Mouse (Mus musculus): ENCODE measurements at regions not wholly inside any gene's neighbourhood (a gene's known extent, or its start where the extent isn't known, plus 50 kb on each side); places are given as distances from the start of the nearest gene placed in this dataset.

DNA sequence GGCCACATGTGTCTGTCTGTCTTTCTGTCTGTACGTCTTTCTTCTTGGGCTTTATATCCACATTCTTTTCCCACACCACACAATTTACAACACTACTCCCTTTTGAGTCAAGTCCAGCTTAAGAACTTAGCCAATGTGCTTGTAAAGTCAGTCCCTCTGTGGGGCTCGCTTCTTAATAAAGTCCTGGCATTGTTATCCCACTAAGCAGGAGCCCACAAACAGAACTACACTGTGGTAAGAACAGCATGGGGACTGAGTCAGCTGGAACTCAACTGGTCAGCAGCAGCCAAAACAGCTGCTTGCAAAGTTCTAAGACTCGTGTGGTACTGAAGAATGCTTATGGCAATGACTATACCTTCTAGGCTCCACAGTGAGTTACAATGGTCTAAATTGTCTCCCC lies 193.5 kb upstream of the Cxcl12 start:
- Histone ChIP-seq H3K4me1 (ENCODE audit: control insufficient read depth, insufficient read depth, low read length) (no peaks in the 10 kb centered on the region), H3K27me3 (ENCODE audit: control insufficient read depth, insufficient read depth, low read length) (no peaks in the 10 kb centered on the region), H3K9ac (ENCODE audit: low read depth, low read length) (no peak overlapping the region), H3K4me3 (no peak overlapping the region), H3K27ac (no peak overlapping the region), H3K79me2 (replicated peaks; ENCODE audit: control insufficient read depth, insufficient read depth, low read length) (no peaks in the 10 kb centered on the region), H3K36me3 (ENCODE audit: control insufficient read depth, insufficient read depth, low read length) (no peaks in the 10 kb centered on the region)
- intact Hi-C loops (cut with DNase I): no loop called here
- no peak for TF ChIP-seq EP300 (IDR thresholded peaks at IDR 0.05; ENCODE audit: insufficient read depth, low read depth, low read length)
- no peak for TF ChIP-seq POLR2A (IDR thresholded peaks at IDR 0.05; ENCODE audit: insufficient read depth, low read depth, low read length)
- TF ChIP-seq CTCF (IDR thresholded peaks at IDR 0.05): no peak
- DNase-seq: no peak
- WGBS: 75% methylated on average over 3 of the region's 3 CpGs

DNA sequence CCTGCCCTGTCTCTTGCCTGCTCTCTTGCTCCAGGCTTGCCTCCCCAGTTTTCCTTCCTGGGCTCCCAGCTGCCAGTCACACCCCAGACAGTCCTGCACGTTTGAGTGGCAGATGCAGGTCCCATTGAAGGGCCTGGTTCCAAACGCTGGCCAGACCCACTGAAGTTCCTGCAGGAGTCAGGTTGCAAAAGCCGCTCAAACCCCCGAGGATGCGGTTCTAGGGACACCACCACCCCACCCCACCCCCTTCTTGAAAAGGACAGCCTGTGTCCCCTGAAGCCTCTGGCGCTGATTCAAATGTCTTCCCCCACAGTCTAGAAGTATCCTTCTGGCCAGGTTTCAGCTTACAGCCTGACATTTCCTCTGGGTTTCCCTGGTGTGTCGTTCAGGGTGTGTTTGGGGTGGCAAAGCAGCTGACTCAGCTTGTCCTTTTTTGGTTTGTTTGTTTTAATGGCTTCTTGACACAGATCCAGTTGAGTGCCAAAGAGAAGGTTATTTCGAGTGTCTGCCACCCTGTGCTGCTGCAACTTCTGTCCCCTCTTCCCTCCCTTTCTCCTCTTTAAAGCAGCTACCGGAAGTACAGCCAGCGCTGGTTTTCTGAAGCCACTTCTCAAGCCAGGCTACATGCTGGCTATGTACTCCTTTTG lies 187.9 kb upstream of the Cxcl12 start:
- intact Hi-C loops (cut with DNase I): no loop called here
- TF ChIP-seq EP300 (IDR thresholded peaks at IDR 0.05; ENCODE audit: insufficient read depth, low read depth, low read length) (no peak), POLR2A (IDR thresholded peaks at IDR 0.05; ENCODE audit: insufficient read depth, low read depth, low read length) (no peak), CTCF (IDR thresholded peaks at IDR 0.05) (no peak)
- no peaks in the 10 kb centered on the region for H3K79me2 ChIP-seq (replicated peaks; ENCODE audit: control insufficient read depth, insufficient read depth, low read length)
- no peak overlapping the region; the same call in 1 of the 2 replicates for H3K27ac ChIP-seq
- H3K4me1 ChIP-seq (ENCODE audit: control insufficient read depth, insufficient read depth, low read length): peaks cover 2% of the 10 kb centered on the region; the same call in 1 of the 2 replicates
- WGBS: 7% methylated on average over 10 of the region's 10 CpGs
- H3K27me3 ChIP-seq (ENCODE audit: control insufficient read depth, insufficient read depth, low read length): no peaks in the 10 kb centered on the region
- no peak overlapping the region for H3K4me3 ChIP-seq
- H3K9ac ChIP-seq (ENCODE audit: low read depth, low read length): peak overlapping the region; percentile 11
- H3K36me3 ChIP-seq (ENCODE audit: control insufficient read depth, insufficient read depth, low read length): no peaks in the 10 kb centered on the region
- DNase-seq: peak; percentile 20 to 31

DNA sequence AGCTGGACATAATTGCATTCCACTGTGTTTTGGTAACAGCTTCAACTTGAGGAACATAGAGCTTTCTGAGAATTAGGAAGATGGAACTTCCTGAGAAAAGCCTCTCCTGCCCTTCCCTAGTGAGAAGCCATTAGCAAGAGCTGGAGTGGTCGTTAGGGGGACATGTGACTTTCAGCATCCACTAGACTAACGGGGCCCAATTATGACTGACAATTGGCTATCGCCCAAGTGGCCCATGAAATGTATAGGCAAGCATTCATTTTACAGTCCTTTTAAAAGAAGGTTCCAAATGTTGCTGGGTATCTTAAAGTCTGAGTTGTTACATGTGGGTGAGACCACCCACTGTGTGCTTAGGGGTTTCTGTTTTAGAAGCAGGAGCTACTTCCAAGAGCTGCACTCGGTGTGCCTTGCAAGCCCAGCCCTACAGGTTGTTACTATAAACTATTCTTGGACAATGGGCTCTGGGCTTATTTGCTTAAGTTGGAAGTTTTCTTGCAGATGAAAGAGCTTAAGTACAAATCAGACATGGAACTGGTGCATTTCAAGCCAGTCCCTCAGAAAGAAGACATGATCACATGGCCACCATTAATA lies 183.1 kb upstream of the Cxcl12 start:
- Histone ChIP-seq H3K36me3 (ENCODE audit: control insufficient read depth, insufficient read depth, low read length) (no peaks in the 10 kb centered on the region), H3K9ac (ENCODE audit: low read depth, low read length) (no peak overlapping the region), H3K4me1 (ENCODE audit: control insufficient read depth, insufficient read depth, low read length) (peaks cover 2% of the 10 kb centered on the region; the same call in 1 of the 2 replicates), H3K79me2 (replicated peaks; ENCODE audit: control insufficient read depth, insufficient read depth, low read length) (no peaks in the 10 kb centered on the region), H3K27me3 (ENCODE audit: control insufficient read depth, insufficient read depth, low read length) (no peaks in the 10 kb centered on the region), H3K4me3 (no peak overlapping the region), H3K27ac (no peak overlapping the region)
- 68% methylated on average over 4 of the region's 4 CpGs for whole genome bisulfite sequencing
- no peak for TF ChIP-seq EP300 (IDR thresholded peaks at IDR 0.05; ENCODE audit: insufficient read depth, low read depth, low read length)
- TF ChIP-seq CTCF (IDR thresholded peaks at IDR 0.05): no peak
- TF ChIP-seq POLR2A (IDR thresholded peaks at IDR 0.05; ENCODE audit: insufficient read depth, low read depth, low read length): no peak
- DNase-seq: no peak
- intact Hi-C loops (cut with DNase I): no loop called here

DNA sequence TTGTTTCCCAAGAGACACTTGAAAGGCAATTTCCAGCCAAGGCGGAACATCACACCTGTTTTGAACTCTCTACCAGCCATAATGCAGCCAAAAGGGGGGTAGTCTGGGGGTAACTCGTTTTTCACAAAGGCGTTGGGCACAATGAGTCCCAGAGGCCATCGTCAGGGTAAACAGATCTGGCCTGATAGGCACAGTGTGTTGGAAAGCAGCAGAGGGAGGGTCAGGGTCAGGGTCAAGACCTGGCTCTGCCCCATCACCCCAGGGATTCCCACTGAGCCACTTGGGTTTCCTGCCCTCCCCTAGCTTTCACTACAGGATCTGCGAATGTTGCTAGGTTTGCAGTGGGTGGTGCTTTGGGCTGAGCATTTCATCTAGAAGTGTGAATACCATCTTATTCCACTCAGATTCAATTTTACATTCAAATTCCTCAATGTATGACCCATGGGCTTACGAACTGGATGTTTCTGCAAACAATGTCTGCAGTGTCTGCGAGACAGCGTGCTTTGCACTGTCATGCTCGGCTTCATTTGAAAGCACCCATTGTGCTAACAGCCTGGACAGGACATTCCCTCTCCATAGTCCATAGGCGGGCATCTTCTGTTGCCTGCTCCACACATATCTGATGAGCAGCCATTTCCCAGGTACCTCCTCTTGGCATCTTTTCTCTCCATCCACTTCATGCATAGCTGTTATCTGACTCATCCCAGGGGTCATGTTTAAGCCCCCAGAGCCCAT lies 181.9 kb upstream of the Cxcl12 start:
- Histone ChIP-seq H3K9ac (ENCODE audit: low read depth, low read length) (no peak overlapping the region), H3K79me2 (replicated peaks; ENCODE audit: control insufficient read depth, insufficient read depth, low read length) (no peaks in the 10 kb centered on the region), H3K4me3 (no peak overlapping the region), H3K27me3 (ENCODE audit: control insufficient read depth, insufficient read depth, low read length) (no peaks in the 10 kb centered on the region), H3K27ac (no peak overlapping the region), H3K4me1 (ENCODE audit: control insufficient read depth, insufficient read depth, low read length) (no peaks in the 10 kb centered on the region), H3K36me3 (ENCODE audit: control insufficient read depth, insufficient read depth, low read length) (no peaks in the 10 kb centered on the region)
- TF ChIP-seq POLR2A (IDR thresholded peaks at IDR 0.05; ENCODE audit: insufficient read depth, low read depth, low read length): no peak
- TF ChIP-seq CTCF (IDR thresholded peaks at IDR 0.05): no peak
- DNase-seq: no peak
- whole genome bisulfite sequencing: 65% methylated on average over 10 of the region's 10 CpGs
- intact Hi-C loops (cut with DNase I): no loop called here

DNA sequence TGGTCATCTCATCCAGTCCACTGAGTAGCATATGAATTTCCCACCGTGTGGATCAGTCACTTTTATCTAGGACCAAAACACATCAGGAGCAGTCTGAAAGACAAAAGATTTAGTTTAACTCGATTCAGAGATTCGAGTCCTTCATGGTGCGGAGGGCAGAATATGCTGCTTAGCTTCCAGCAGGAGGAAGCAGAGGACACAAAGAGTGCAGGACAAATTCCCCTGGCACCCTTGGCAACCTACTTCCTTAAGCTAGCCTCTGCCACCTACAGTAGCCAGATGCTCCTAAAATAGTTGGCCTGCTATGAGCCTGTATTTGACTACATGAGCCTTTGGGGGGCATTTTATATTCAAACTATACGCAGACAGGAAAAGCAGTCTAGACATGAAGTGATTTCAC lies 181.1 kb upstream of the Cxcl12 start:
- Histone ChIP-seq H3K4me3 (no peak overlapping the region), H3K4me1 (ENCODE audit: control insufficient read depth, insufficient read depth, low read length) (no peaks in the 10 kb centered on the region), H3K9ac (ENCODE audit: low read depth, low read length) (no peak overlapping the region), H3K27ac (no peak overlapping the region), H3K27me3 (ENCODE audit: control insufficient read depth, insufficient read depth, low read length) (no peaks in the 10 kb centered on the region), H3K36me3 (ENCODE audit: control insufficient read depth, insufficient read depth, low read length) (no peaks in the 10 kb centered on the region), H3K79me2 (replicated peaks; ENCODE audit: control insufficient read depth, insufficient read depth, low read length) (no peaks in the 10 kb centered on the region)
- TF ChIP-seq CTCF (IDR thresholded peaks at IDR 0.05): peak; percentile 30
- no peak for TF ChIP-seq EP300 (IDR thresholded peaks at IDR 0.05; ENCODE audit: insufficient read depth, low read depth, low read length)
- WGBS: 65% methylated on average over 5 of the region's 5 CpGs
- intact Hi-C loops (cut with DNase I): no loop called here
- no peak for DNase-seq

All from heart, adult 2 months (tissue).